Mouse (Mus musculus) cerebellum, adult 2 months (tissue): ENCODE measurements around the gene Cnr1.

Experiments
- CTCF ChIP-seq: fragments of 200-500 bp; IDR thresholded peaks from 2 replicates; pipeline ENCODE4 v1.5.1; 2011; ENCODE audit warnings: low read depth, mild to moderate bottlenecking, control low read depth, low read length, moderate library complexity, borderline replicate concordance; ENCODE audit not compliant: insufficient read depth
- POLR2A ChIP-seq: fragments of 200-500 bp; IDR thresholded peaks from 2 replicates; pipeline ENCODE4 v1.6.1; 2011; ENCODE audit warnings: low read length, control low read depth, borderline replicate concordance; ENCODE audit not compliant: insufficient read depth

GRCm38 (mm10) chr4:33895046-33895445 lies 29.3 kb upstream of the Cnr1 start:
- TF ChIP-seq CTCF = no peak
- TF ChIP-seq POLR2A = no peak
